Mouse (Mus musculus) intestine, embryonic 15.5 days (tissue): Measurements from ENCODE around the gene Ubtf. TPM values are rescaled to one million over a fixed set of nuclear protein-coding genes. Genes with fewer than 3 reads are reported as not detected.

Experiments
- ATAC-seq: fragments of 200-750 bp; cut with Nextera tagmentation; 2 replicates; pipeline ENCODE4 v1.8.0; 2017; ENCODE audit warnings: moderate TSS enrichment, moderate library complexity
- H3K27ac ChIP-seq: fragments of 300-500 bp; sonication (generic); 2 replicates; pipeline ENCODE4 v1.5.1; 2015; ENCODE audit warnings: mild to moderate bottlenecking, inconsistent platforms
- H3K27me3 ChIP-seq: fragments of 300-500 bp; sonication (generic); replicated peaks from 2 replicates; pipeline ENCODE4 v1.6.1; 2015; ENCODE audit warnings: inconsistent platforms
- H3K36me3 ChIP-seq: fragments of 300-500 bp; sonication (generic); 2 replicates; pipeline ENCODE4 v1.6.1; 2015; ENCODE audit warnings: inconsistent platforms
- H3K4me1 ChIP-seq: fragments of 300-500 bp; sonication (generic); replicated peaks from 2 replicates; pipeline ENCODE4 v1.6.1; 2015; ENCODE audit warnings: inconsistent platforms
- H3K4me2 ChIP-seq: fragments of 300-500 bp; sonication (generic); replicated peaks from 2 replicates; pipeline ENCODE4 v1.6.1; 2015; ENCODE audit warnings: mild to moderate bottlenecking, inconsistent platforms
- H3K4me3 ChIP-seq: fragments of 300-500 bp; sonication (generic); replicated peaks from 2 replicates; pipeline ENCODE4 v1.5.1; 2015; ENCODE audit warnings: inconsistent platforms
- H3K9ac ChIP-seq: fragments of 300-500 bp; sonication (generic); 2 replicates; pipeline ENCODE4 v1.6.1; 2015; ENCODE audit warnings: inconsistent platforms
- H3K9me3 ChIP-seq: fragments of 300-500 bp; sonication (generic); 2 replicates; pipeline ENCODE4 v1.6.1; 2016; ENCODE audit warnings: inconsistent platforms
- WGBS: fragments of 180-500 bp; shearing (Covaris S2); methylation state at CpG from one replicate; pipeline ENCODE4 v1.1.7; 2015; 5-methylcytosine and 5-hydroxymethylcytosine counted together
- polyA plus RNA-seq: library from polyadenylated mRNA; unstranded; fragments of >200 nt; fragmentation: Nextera tagmentation; extraction: Ambion mirVana; gene quantifications from 2 replicates; pipeline ENCODE4 v1.2.1, GENCODE M21; 2015

Gene Ubtf
- polyA plus RNA-seq, 1 experiment from 2014 or later: 80.2 TPM

DNA sequence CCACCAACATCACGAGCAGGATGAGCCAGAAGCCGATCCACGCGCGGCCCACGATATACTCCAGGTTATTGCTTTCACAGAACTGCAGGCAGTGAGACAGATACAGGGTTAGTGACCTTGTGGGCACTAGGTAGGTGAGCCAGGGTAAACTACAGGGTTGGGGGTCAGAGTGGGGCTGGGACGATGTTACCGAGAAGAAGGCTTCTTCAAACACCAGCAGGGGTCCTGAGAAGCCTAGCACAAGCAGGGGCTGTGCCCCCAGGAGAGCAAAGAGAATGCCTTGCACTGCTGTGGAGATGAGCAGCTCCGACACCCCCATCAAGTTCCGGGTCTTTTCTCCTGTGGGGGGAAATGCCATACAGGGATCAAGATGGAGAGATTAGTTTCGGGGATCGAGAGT lies 36.6 kb upstream of the Ubtf start:
- H3K27ac ChIP-seq: no peak overlapping the region
- H3K9me3 ChIP-seq: no peaks in the 10 kb centered on the region
- H3K27me3 ChIP-seq: peaks cover 11% of the 10 kb centered on the region; the same call in 1 of the 2 replicates
- H3K4me1 ChIP-seq: no peaks in the 10 kb centered on the region
- H3K9ac ChIP-seq: no peak overlapping the region
- H3K36me3 ChIP-seq: no peaks in the 10 kb centered on the region
- no peak for ATAC-seq
- no peak overlapping the region for H3K4me2 ChIP-seq
- H3K4me3 ChIP-seq: no peak overlapping the region
- 76% methylated on average over 12 of the region's 12 CpGs for WGBS

DNA sequence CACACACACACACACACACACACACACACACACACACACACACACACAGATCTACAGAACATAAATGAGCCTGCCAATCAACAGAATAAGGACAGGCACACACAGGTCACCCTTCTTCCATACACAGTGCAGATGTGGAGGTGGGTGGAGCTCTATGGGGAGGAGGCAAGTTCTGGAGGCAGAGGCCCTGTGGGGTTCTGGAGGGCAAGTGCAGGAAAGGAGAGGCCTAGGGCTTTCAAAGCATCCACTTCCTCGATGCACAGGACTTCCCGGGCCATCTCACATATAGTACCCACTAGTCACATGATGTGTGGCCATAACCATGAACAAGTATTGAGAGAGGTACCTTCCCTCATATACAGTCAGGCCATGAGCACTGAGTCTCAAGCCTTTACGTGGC lies 36.0 kb upstream of the Ubtf start:
- H3K4me1 ChIP-seq: no peaks in the 10 kb centered on the region
- no peak for ATAC-seq
- no peaks in the 10 kb centered on the region for H3K36me3 ChIP-seq
- no peak overlapping the region for H3K4me2 ChIP-seq
- no peak overlapping the region for H3K4me3 ChIP-seq
- no peak overlapping the region for H3K9ac ChIP-seq
- peaks cover 11% of the 10 kb centered on the region; the same call in 1 of the 2 replicates for H3K27me3 ChIP-seq
- no peaks in the 10 kb centered on the region for H3K9me3 ChIP-seq
- no peak overlapping the region for H3K27ac ChIP-seq
- 83% methylated on average over 3 of the region's 3 CpGs for WGBS

DNA sequence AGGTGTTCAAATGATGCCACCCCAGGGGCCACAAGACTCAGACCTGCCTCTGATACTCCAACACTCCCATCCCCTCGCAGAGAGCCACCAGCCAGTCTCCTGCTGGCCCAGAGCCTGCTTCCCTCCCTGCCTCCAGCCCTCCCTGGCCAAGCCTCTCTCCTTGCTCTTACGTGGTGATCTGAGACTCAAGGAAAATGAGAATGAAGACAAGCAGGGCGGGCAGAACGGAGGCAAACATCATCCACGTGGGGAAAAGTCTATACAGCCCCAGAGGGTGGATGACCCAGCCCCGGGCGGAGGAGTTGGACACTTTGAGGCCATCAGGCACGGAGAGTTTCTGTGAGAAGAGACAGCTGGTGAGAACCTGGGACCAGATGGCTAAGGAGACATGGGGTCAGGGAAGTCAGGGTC lies 33.5 kb upstream of the Ubtf start:
- Histone ChIP-seq H3K4me3 (no peak overlapping the region), H3K9me3 (no peaks in the 10 kb centered on the region), H3K4me1 (no peaks in the 10 kb centered on the region), H3K9ac (no peak overlapping the region), H3K27ac (no peak overlapping the region), H3K36me3 (no peaks in the 10 kb centered on the region), H3K4me2 (no peak overlapping the region), H3K27me3 (peaks cover 7% of the 10 kb centered on the region; the same call in 1 of the 2 replicates)
- 25% methylated on average over 8 of the region's 8 CpGs for WGBS
- no peak for ATAC-seq

DNA sequence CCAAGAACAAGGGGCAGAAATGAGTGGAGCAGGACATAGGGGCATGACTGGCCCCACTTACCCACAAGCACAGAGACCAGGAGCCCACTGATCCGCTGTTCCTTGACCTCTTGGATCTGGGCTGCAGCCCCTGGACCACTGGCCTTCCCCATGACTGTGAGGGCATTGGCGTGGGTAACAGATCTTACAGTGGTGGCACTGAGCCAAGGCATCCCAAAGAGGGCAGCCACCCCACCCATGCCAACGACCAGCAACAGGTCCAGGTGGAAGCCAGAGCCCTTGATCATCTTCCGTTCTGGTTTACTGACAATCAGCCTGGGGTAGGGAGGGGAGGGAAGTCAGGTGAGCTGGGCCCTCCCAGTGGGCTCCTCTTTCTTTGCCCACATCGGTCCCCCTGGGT lies 32.8 kb upstream of the Ubtf start:
- WGBS: 53% methylated on average over 5 of the region's 5 CpGs
- no peaks in the 10 kb centered on the region for H3K9me3 ChIP-seq
- no peaks in the 10 kb centered on the region for H3K36me3 ChIP-seq
- H3K4me2 ChIP-seq: no peak overlapping the region
- no peaks in the 10 kb centered on the region for H3K4me1 ChIP-seq
- no peak overlapping the region for H3K9ac ChIP-seq
- no peak for ATAC-seq
- H3K4me3 ChIP-seq: no peak overlapping the region
- H3K27ac ChIP-seq: no peak overlapping the region
- 0 out of 2 replicates have a peak, but pooled peaks cover 4% of the 10 kb centered on the region for H3K27me3 ChIP-seq

DNA sequence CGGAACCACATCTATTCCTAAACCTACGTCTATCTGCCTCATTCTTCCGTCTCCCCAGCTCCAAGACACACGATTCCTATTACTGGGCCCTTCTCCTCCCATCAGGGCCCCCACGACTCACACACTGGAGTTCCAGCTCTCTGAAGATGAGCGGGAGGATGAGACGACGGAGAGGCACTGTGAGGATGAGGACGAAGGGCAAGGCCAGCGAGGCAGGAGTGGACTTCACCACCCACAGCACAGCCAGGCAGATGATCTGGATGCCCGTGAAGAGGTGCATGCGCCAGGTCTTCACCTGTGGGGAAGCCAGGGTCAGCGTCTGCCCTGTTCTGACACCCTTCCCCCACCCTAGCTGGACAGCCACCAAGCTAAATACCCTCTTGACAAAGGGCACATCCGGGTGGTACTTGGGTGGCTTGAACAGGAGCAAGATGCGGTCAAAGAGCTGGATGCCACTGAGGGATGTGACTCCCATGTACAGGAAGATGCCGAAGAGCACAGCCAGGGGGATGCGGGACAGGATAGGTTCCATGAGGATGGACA lies 31.5 kb upstream of the Ubtf start:
- Histone ChIP-seq H3K27ac (no peak overlapping the region), H3K9me3 (no peaks in the 10 kb centered on the region), H3K9ac (no peak overlapping the region), H3K4me1 (no peaks in the 10 kb centered on the region), H3K4me2 (no peak overlapping the region), H3K36me3 (no peaks in the 10 kb centered on the region), H3K27me3 (no peaks in the 10 kb centered on the region), H3K4me3 (no peak overlapping the region)
- WGBS: 85% methylated on average over 17 of the region's 17 CpGs
- no peak for ATAC-seq

DNA sequence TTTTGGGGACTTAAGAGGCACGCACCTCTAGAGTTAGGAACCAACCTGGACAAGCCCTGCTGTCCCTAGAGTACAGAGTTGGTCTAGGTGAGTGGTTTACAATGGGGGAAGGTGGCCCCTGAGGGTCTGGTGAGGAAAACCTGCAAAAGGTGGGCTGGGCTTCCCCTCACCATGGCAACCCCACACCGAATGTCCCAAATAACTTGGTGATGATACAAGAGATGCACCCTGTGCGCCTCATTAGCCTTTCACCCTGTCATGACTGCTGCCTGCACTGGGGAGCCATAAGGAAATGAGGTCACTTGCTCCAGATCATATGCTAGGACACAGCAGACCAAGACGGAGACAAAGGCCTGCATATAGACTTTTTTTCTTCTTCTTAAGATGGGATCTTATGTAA lies 30.9 kb upstream of the Ubtf start:
- Histone ChIP-seq H3K4me3 (no peak overlapping the region), H3K4me1 (no peaks in the 10 kb centered on the region), H3K36me3 (no peaks in the 10 kb centered on the region), H3K4me2 (no peak overlapping the region), H3K9me3 (no peaks in the 10 kb centered on the region), H3K27me3 (no peaks in the 10 kb centered on the region), H3K9ac (no peak overlapping the region), H3K27ac (no peak overlapping the region)
- no peak for ATAC-seq
- 81% methylated on average over 4 of the region's 4 CpGs for WGBS

DNA sequence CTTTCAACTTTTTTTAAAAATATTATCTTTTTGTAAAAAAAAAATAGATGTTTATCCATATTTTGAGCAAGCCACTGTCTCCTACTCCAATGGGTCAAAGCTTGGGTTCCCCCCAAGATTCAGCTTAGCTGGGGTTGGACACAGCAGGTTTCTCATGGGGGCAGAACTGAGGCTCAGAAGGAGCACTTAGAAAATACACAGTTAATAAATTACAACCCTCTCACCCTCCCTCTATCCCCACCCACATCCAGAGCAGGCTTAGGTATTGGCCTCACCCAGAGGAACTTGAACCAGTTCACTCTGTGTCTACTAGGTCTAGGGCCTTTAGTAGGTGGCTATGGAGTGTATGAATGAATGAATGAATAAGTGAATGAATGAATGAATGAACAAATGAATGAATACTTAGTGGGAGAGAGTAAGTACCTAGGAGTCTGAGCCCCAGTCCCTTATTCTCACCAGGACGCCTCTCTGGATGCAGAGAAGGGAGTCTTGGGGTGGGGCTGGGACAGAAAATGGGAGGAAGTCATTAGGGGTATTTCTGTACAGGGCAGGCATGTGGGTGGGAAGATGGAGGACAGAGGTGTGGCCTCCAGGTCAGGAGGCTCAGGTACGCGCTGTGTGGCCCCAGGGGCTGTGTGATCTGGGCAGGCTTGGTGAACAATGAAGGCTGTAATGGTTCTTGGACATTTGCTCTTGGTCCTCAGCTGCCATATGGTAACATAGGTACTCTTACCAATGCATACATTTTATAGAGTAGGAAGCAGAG lies 29.8 kb upstream of the Ubtf start:
- Histone ChIP-seq H3K4me2 (no peak overlapping the region), H3K9me3 (no peaks in the 10 kb centered on the region), H3K4me3 (no peak overlapping the region), H3K36me3 (no peaks in the 10 kb centered on the region), H3K27ac (no peak overlapping the region), H3K9ac (no peak overlapping the region), H3K27me3 (no peaks in the 10 kb centered on the region), H3K4me1 (no peaks in the 10 kb centered on the region)
- 64% methylated on average over 3 of the region's 3 CpGs for WGBS
- peak; percentile 60; the same call in 1 of the 2 replicates for ATAC-seq

DNA sequence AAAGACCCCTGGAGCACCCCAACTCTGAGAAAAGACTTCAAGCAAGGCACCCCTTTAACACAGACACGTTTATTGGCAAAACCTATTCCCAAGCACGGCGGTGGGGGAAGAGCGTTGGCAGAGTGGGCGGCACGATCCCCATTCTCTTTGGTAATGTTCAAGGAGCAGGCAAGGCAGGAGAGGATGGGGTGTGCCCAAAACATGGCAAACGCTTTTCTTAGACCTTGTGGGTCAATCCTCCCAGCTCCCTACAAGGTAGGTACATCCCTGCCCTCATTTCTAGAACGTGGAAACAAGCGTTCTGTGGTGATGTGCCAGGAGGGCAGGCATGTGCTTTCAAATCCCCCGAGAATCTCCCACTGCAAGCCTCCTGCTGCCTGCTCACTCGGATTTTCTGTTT lies 29.2 kb upstream of the Ubtf start:
- Histone ChIP-seq H3K9ac (no peak overlapping the region), H3K36me3 (no peaks in the 10 kb centered on the region), H3K27me3 (no peaks in the 10 kb centered on the region), H3K9me3 (no peaks in the 10 kb centered on the region), H3K4me1 (no peaks in the 10 kb centered on the region), H3K4me3 (no peak overlapping the region), H3K27ac (no peak overlapping the region), H3K4me2 (no peak overlapping the region)
- 87% methylated on average over 11 of the region's 11 CpGs for WGBS
- ATAC-seq: no peak

DNA sequence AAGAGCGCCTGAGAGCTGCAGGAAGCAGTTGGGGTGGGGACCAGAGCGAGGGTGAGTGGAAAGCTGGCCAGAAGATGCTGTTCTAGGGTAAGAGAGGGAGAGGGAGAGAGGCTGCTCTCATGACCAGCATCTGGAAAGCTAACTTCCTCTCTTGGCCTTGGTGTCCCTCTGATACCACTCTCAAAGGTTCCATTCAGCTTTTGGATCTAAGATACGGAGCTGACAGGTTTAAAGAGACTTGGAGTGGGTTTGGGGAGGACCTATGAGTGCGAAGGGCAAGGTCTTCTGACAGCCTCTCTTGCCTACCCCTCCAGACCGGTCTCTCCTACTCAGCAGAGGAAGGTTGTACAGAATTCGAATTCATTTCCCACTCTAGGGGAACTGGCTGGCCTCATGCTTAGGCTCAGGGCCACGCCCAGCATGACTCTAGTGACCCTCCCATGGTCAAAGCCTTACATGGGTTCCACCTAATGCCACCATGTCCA lies 28.6 kb upstream of the Ubtf start:
- H3K4me3 ChIP-seq: no peak overlapping the region
- no peaks in the 10 kb centered on the region for H3K27me3 ChIP-seq
- 90% methylated on average over 7 of the region's 7 CpGs for WGBS
- ATAC-seq: no peak; the same call in 1 of the 2 replicates
- H3K4me2 ChIP-seq: no peak overlapping the region
- H3K9ac ChIP-seq: no peak overlapping the region
- no peaks in the 10 kb centered on the region for H3K9me3 ChIP-seq
- no peaks in the 10 kb centered on the region for H3K36me3 ChIP-seq
- H3K27ac ChIP-seq: no peak overlapping the region
- 0 out of 2 replicates have a peak, but pooled peaks cover 3% of the 10 kb centered on the region for H3K4me1 ChIP-seq

DNA sequence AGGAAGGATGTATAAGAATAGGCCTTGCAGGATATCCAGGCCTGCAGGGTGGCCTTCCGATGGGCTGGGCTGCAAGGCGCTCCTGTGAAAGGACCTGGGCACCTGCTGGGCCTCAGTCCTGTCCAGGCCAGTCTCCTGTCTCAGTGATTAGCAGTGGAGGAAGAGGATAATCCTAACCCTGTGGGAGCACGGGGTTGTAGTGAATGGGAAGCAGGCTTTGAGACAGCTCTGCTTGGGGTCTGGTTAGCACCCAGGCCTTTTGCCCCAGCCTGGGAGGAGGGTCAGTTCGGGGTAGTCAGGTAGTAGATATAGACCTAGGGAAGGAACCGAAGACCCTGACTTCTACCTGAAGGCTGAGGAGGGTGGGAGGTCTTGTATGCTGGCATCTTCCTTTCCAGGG lies 28.1 kb upstream of the Ubtf start:
- no peak overlapping the region for H3K4me2 ChIP-seq
- ATAC-seq: no peak
- no peak overlapping the region for H3K9ac ChIP-seq
- no peaks in the 10 kb centered on the region for H3K27me3 ChIP-seq
- H3K36me3 ChIP-seq: no peaks in the 10 kb centered on the region
- no peak overlapping the region for H3K4me3 ChIP-seq
- no peaks in the 10 kb centered on the region for H3K9me3 ChIP-seq
- WGBS: 80% methylated on average over 5 of the region's 5 CpGs
- no peak overlapping the region for H3K27ac ChIP-seq
- 0 out of 2 replicates have a peak, but pooled peaks cover 3% of the 10 kb centered on the region for H3K4me1 ChIP-seq

DNA sequence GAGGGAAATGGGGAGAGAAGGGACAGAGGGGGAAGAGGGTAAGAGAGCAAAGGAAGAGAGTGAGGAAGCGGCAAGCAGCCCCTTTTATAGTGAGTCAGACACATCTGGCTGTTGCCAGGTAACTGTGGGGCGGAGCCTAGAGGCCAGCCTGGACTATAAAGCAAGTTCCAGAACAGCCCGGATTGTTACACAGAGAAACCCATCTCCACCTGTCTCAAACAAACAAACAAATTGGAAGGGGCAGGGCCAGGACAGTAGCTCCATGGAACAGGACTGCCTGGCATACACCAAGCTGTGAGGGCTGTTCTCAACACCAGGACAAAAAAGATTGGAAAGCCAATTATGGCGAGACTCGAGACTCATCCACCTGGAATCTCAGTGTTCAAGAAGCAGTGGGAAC lies 27.4 kb upstream of the Ubtf start:
- no peak overlapping the region for H3K9ac ChIP-seq
- no peak overlapping the region for H3K27ac ChIP-seq
- H3K4me2 ChIP-seq: no peak overlapping the region
- WGBS: 55% methylated on average over 5 of the region's 5 CpGs
- no peaks in the 10 kb centered on the region for H3K27me3 ChIP-seq
- H3K36me3 ChIP-seq: no peaks in the 10 kb centered on the region
- no peaks in the 10 kb centered on the region for H3K9me3 ChIP-seq
- ATAC-seq: no peak
- 0 out of 2 replicates have a peak, but pooled peaks cover 3% of the 10 kb centered on the region for H3K4me1 ChIP-seq
- no peak overlapping the region for H3K4me3 ChIP-seq

DNA sequence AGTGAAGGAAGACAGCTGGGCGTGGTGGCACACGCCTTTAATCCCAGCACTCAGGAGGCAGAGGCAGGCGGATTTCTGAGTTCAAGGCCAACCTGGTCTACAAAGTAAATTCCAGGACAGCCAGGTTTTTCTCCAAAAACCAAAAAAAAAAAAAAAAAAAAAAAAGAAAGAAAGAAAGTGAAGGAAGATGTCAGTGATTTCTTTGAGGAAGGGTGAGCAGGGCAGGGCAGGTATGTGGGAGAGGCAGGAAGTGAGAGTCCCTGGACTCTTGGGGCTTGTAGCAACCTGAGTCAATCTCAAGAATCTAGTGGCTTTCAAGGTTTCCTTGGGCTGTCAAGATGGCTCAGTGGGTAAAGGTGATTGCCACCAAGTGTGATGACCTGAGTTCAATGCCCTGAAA lies 24.9 kb upstream of the Ubtf start:
- WGBS: 87% methylated on average over 3 of the region's 3 CpGs
- Histone ChIP-seq H3K4me1 (0 out of 2 replicates have a peak, but pooled peaks cover 3% of the 10 kb centered on the region), H3K4me3 (no peak overlapping the region), H3K9ac (no peak overlapping the region), H3K9me3 (no peaks in the 10 kb centered on the region), H3K36me3 (no peaks in the 10 kb centered on the region), H3K27ac (no peak overlapping the region), H3K27me3 (no peaks in the 10 kb centered on the region), H3K4me2 (no peak overlapping the region)
- ATAC-seq: no peak

DNA sequence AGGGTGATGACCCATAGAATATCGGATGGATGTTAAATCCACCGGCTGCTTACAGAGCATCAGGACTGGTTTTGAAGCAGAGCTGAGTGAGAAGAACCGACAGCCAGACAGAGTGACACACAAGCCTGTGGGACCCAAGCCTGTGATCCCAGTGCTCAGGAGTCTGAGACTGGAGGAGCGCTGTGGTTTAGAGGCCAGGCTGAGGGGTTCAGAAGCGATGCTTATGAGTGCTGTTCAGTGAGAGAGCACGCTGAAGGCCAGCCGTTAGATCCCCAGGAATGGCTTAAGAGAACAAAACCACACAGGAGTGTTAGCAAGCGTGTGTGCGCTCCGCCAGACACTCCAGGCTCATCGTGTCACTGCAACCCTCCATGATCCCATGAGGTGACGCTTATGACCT lies 23.2 kb upstream of the Ubtf start:
- WGBS: 68% methylated on average over 12 of the region's 12 CpGs
- no peaks in the 10 kb centered on the region for H3K9me3 ChIP-seq
- no peak for ATAC-seq

More for the DNA sequence above, 23.2 kb upstream of the Ubtf start:
- no peak overlapping the region for H3K4me2 ChIP-seq
- H3K4me3 ChIP-seq: no peak overlapping the region
- H3K9ac ChIP-seq: no peak overlapping the region
- H3K27ac ChIP-seq: no peak overlapping the region
- H3K36me3 ChIP-seq: no peaks in the 10 kb centered on the region
- 0 out of 2 replicates have a peak, but pooled peaks cover 3% of the 10 kb centered on the region for H3K4me1 ChIP-seq
- no peaks in the 10 kb centered on the region for H3K27me3 ChIP-seq
